Mouse (Mus musculus): Measurements from ENCODE around the gene Mrpl43.

- no peak for TF ChIP-seq ZC3H11A (IDR thresholded peaks at IDR 0.05; ENCODE audit: borderline replicate concordance, low read depth, low read length)
- no peak for TF ChIP-seq ZNF384 (IDR thresholded peaks at IDR 0.05; ENCODE audit: low read depth, low read length)
- no peak for TF ChIP-seq HCFC1 (IDR thresholded peaks at IDR 0.05; ENCODE audit: borderline replicate concordance, insufficient read depth, low read length)
- TF ChIP-seq MAFK (IDR thresholded peaks at IDR 0.05; ENCODE audit: insufficient read depth, low read depth, low read length), result no peak
- no peak for TF ChIP-seq CHD2 (IDR thresholded peaks at IDR 0.05; ENCODE audit: low read depth, low read length)
These were observed 14.1 kb upstream of the Mrpl43 start for GRCm38 (mm10) chr19:45020348-45020747.
